Mouse (Mus musculus) E14TG2a.4 (cell line): ENCODE measurements around the gene Hist1h2bn.
"Not testable (repeated sequence)": the region's sequence is repeated elsewhere in the genome, so short reads cannot be mapped to it uniquely, and the experiment has no call there.

ENCODE experiments used
- CTCF ChIP-seq: conservative IDR thresholded peaks from 2 replicates; pipeline ENCODE4 v1.5.1; 2014; ENCODE audit warnings: low read length
- POU5F1 ChIP-seq: IDR thresholded peaks from 2 replicates; pipeline ENCODE4 v1.6.1; 2014; ENCODE audit warnings: low read length, borderline replicate concordance

DNA sequence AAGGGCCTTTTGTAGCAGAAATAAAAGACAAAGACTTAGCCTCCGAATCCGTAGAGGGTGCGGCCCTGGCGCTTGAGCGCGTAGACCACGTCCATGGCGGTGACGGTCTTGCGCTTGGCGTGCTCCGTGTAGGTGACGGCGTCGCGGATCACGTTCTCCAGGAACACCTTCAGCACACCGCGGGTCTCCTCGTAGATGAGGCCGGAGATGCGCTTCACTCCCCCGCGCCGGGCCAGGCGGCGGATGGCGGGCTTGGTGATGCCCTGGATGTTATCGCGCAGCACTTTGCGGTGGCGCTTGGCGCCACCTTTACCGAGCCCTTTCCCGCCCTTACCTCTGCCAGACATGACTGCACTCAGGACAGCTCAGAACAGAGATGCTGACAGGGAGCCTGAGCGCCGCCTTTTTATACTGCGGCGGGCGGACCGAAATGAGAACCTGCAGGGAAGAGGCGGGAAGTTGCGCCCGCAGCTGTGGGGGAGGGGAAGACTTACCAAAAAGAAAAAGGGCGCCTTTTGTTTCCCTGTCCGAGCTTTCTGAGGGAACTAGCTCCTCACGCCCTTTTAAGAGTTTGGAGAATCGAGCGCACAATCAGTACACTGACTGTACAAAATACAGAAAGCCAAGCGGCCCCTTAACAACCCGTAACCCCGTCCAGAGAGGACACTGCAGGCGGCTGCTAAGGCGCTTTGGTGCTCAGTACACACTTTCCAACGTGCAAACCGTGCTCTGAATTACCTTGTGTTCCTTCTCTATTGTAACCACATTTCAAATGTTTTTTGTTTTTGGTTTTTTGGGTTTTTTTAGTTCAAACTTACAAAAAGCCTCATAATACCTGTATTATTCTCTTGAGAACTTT, 3.5 kb upstream of the Hist1h2bn start, which contains the start of gene Hist1h4k:
- not testable (repeated sequence) for TF ChIP-seq POU5F1, CTCF
